Mouse (Mus musculus) ES-E14 (cell line): Measurements from ENCODE around the gene Hoxd12. TPM values are rescaled to one million over a fixed set of nuclear protein-coding genes. Genes with fewer than 3 reads are reported as not detected.

ENCODE experiments used
- DNase-seq: peaks from one replicate; pipeline ENCODE4 v3.0.0-alpha.2; 2013; ENCODE audit warnings: low read depth, low spot score
- H3K27ac ChIP-seq: 2 replicates; pipeline ENCODE4 v1.5.1; 2012; ENCODE audit warnings: low read depth, mild to moderate bottlenecking, low read length, moderate library complexity, mixed read lengths; ENCODE audit not compliant: poor library complexity, insufficient read depth, severe bottlenecking
- H3K36me3 ChIP-seq: 2 replicates; pipeline ENCODE4 v1.6.1; 2012; ENCODE audit warnings: mild to moderate bottlenecking, low read length, moderate library complexity, mixed read lengths; ENCODE audit not compliant: control insufficient read depth, poor library complexity, insufficient read depth, severe bottlenecking
- H3K4me1 ChIP-seq, 2 experiments: fragments of 150-350 bp in 1 of 2; sonication (generic) in 1 of 2; 2 replicates each; pipeline ENCODE4 v1.6.1; 2012; ENCODE audit warnings: low read length in 2 of 2, mild to moderate bottlenecking in 1 of 2, mixed read lengths in 1 of 2; ENCODE audit not compliant: control insufficient read depth in 2 of 2, insufficient read depth in 2 of 2, poor library complexity in 1 of 2
- H3K4me3 ChIP-seq, 2 experiments: fragments of 150-350 bp in 1 of 2; sonication (generic) in 1 of 2; 2 replicates each; pipeline ENCODE4 v1.5.1; 2012; ENCODE audit warnings: low read length in 2 of 2, low read depth in 1 of 2, mild to moderate bottlenecking in 1 of 2, mixed read lengths in 1 of 2; ENCODE audit not compliant: insufficient read depth in 1 of 2, poor library complexity in 1 of 2, severe bottlenecking in 1 of 2
- H3K9ac ChIP-seq: 2 replicates; pipeline ENCODE4 v1.6.1; 2012; ENCODE audit warnings: low read depth, mild to moderate bottlenecking, low read length, mixed read lengths; ENCODE audit not compliant: poor library complexity, insufficient read depth, severe bottlenecking
- H3K9me3 ChIP-seq: fragments of 150-350 bp; sonication (generic); 2 replicates; pipeline ENCODE4 v1.6.1; 2012; ENCODE audit warnings: low read depth, mild to moderate bottlenecking, low read length; ENCODE audit not compliant: control insufficient read depth, insufficient read depth
- CHD2 ChIP-seq: IDR thresholded peaks from 2 replicates; pipeline ENCODE4 v1.6.1; 2014; ENCODE audit warnings: mild to moderate bottlenecking, low read depth, low read length, inconsistent platforms
- HCFC1 ChIP-seq: IDR thresholded peaks from 2 replicates; pipeline ENCODE4 v1.6.1; 2012; ENCODE audit warnings: low read length, inconsistent platforms, borderline replicate concordance; ENCODE audit not compliant: insufficient read depth
- MAFK ChIP-seq: IDR thresholded peaks from 2 replicates; pipeline ENCODE4 v1.6.1; 2014; ENCODE audit warnings: mild to moderate bottlenecking, low read depth, low read length, inconsistent platforms; ENCODE audit not compliant: insufficient read depth
- ZC3H11A ChIP-seq: IDR thresholded peaks from 2 replicates; pipeline ENCODE4 v1.6.1; 2012; ENCODE audit warnings: low read depth, mild to moderate bottlenecking, inconsistent platforms, low read length, borderline replicate concordance
- ZNF384 ChIP-seq: IDR thresholded peaks from 2 replicates; pipeline ENCODE4 v1.6.1; 2012; ENCODE audit warnings: low read depth, low read length, inconsistent platforms
- in situ Hi-C, 2 experiments: fragments of 600-800 bp; cut with MboI; formaldehyde crosslinking; loops; one replicate each; pipeline ENCODE4 v1.15.1; 2025; ENCODE audit warnings: low sequenced_read_pairs in 2 of 2, inconsistent platforms in 1 of 2; ENCODE audit not compliant: unreplicated experiment in 2 of 2
- total RNA-seq: library from RNA; depleted of rRNA; stranded (reverse); fragments of 300-350 nt; gene quantifications from 2 replicates; pipeline ENCODE4 v1.2.3, GENCODE M21; 2012

The Hoxd12 gene
- total RNA-seq, 1 experiment: not detected

DNA sequence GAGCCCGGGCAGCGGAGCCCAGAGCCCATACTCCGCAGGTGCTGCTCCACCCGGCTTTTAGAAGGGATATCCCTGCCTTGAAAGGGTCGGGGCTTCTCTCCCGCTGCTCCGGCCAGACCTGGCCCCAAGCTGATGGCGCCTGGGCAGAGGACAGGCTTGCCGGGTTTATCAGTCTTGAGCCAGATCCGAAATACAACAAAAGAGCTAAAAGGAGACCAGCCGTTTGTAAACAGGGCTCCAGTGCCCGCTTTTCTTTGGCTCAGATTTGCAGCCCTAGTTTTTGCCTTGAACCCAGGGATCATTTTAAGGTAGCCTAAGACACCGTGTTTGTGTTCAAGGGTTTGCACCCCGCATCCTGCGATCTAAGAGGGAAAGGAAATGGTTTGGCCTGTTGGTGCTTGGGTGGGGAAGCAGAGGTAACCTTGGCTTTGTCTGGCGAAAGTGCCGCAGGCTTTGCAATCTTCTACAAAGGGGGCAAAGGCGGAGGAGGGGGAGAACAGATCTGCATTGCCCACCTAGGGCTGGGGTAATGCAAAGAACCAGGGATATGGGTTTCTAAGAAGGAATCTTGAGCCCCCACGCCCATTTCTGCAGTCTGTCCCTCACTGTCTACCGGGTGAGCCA, 18.1 kb downstream of the Hoxd12 start:
- no peak for DNase-seq
- Histone ChIP-seq H3K4me1 (peaks cover 0 to 1% of the 10 kb centered on the region in 2 experiments; a peak in 1 of 4 replicates), H3K9me3 (no peaks in the 10 kb centered on the region), H3K4me3 (no peak overlapping the region), H3K36me3 (no peaks in the 10 kb centered on the region), H3K27ac (no peak overlapping the region), H3K9ac (no peak overlapping the region)
- no peak for TF ChIP-seq ZC3H11A
- no peak for TF ChIP-seq MAFK
- no peak for TF ChIP-seq CHD2
- no peak for TF ChIP-seq ZNF384
- TF ChIP-seq HCFC1: no peak
- in situ Hi-C loops: loop anchor here in 1 of 2 experiments (5.0 to 25.0 kb wide), 2 partner anchors 44 to 894 kb away; no protein-coding TSS in a partner anchor

DNA sequence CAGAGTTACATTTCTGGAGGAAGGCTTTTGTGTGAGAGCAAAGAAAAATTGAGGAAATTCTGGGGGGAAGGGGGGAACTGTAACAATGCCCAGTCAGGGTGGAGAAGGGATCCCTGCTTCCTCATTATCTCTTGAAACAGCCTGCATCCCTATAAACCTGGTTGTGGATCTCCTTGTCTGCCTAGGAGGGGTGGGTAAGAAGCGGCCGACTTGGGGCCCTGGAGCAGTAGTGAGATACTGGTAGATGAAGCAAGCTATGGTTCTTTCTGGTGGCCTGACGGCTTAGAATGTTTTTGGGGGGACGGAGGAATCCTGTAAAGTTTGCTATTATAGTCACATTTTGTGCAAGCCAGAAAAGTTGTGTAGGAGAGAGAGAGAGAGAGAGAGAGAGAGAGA, 18.6 kb downstream of the Hoxd12 start:
- Histone ChIP-seq H3K9me3 (no peaks in the 10 kb centered on the region), H3K4me3 (no peak overlapping the region), H3K36me3 (no peaks in the 10 kb centered on the region), H3K9ac (no peak overlapping the region), H3K27ac (no peak overlapping the region), H3K4me1 (peaks cover 0 to 1% of the 10 kb centered on the region in 2 experiments; a peak in 1 of 4 replicates)
- no peak for DNase-seq
- TF ChIP-seq MAFK (no peak), HCFC1 (no peak), ZC3H11A (no peak), CHD2 (no peak), ZNF384 (no peak)
- in situ Hi-C loops: loop anchor here in 1 of 2 experiments (5.0 to 25.0 kb wide), 2 partner anchors 44 to 894 kb away; no protein-coding TSS in a partner anchor

DNA sequence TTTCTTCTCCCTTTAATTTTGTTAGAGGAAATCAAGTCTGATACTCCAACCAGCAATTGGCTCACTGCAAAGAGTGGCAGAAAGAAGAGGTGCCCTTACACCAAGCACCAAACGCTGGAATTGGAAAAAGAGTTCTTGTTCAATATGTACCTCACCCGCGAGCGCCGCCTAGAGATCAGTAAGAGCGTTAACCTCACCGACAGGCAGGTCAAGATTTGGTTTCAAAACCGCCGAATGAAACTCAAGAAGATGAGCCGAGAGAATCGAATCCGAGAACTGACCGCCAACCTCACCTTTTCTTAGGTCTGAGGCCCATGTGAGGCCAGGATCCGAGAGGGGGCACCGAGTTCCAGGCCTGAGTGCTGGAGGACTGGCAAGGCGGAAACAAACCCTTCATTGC, 19.3 kb downstream of the Hoxd12 start:
- Histone ChIP-seq H3K9me3 (no peaks in the 10 kb centered on the region), H3K27ac (no peak overlapping the region), H3K9ac (no peak overlapping the region), H3K4me1 (peaks cover 0 to 3% of the 10 kb centered on the region in 2 experiments; a peak in 1 of 4 replicates), H3K4me3 (no peak overlapping the region), H3K36me3 (no peaks in the 10 kb centered on the region)
- TF ChIP-seq MAFK (no peak), CHD2 (no peak), HCFC1 (no peak), ZC3H11A (no peak), ZNF384 (no peak)
- in situ Hi-C loops: loop anchor here in 1 of 2 experiments (5.0 to 25.0 kb wide), 2 partner anchors 43 to 893 kb away; no protein-coding TSS in a partner anchor
- no peak for DNase-seq

DNA sequence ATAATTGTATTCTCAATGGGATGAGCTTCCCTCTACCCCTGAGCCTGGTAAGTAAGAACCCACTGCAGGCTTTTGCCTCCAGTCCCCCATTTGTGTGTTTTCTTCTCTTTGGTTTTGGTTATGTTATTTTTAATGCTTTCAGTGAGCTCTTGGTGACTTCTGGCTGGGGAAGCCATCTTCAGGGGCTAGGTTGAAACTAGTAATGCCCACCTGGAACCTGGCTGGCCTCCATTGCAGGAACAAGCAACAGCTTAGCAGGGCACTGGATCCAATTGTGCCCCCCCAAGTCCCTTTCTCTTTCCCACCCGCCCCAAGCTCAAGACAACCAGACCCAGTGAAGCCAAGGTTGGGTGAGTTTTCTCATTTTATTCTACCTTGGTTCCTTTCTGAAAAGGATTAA, 20.6 kb downstream of the Hoxd12 start:
- Histone ChIP-seq H3K4me3 (no peak overlapping the region), H3K4me1 (peaks cover 0 to 3% of the 10 kb centered on the region in 2 experiments; a peak in 1 of 4 replicates), H3K27ac (no peak overlapping the region), H3K9ac (no peak overlapping the region), H3K36me3 (no peaks in the 10 kb centered on the region), H3K9me3 (no peaks in the 10 kb centered on the region)
- in situ Hi-C loops: loop anchor here in 1 of 2 experiments (25.0 kb wide), 1 partner anchor 892 kb away; no protein-coding TSS in a partner anchor
- no peak for DNase-seq
- TF ChIP-seq MAFK: no peak
- TF ChIP-seq CHD2: no peak
- no peak for TF ChIP-seq HCFC1
- TF ChIP-seq ZNF384: no peak
- no peak for TF ChIP-seq ZC3H11A
